Comparison of ENCODE assay signal across 9 mouse cellular contexts in genomic region chr10:130314110-130314829, GRCm38 (mm10). TPM values are rescaled to one million over a fixed set of nuclear protein-coding genes. Genes with fewer than 3 reads are reported as not detected.
DNase-seq lines count a peak whose midpoint lies in the region; ATAC-seq and TF ChIP-seq lines count a peak whose summit lies in the region.
"Had no signal": no experiment of that assay in that cellular context is flagged by ENCODE, and none has a peak within 500 bp of the region (broad histone marks: within the 10 kb centered on the region; RNA-seq: fewer than 3 reads in every experiment).

No protein-coding gene starts in this region.

- DNase-seq in heart, adult 2 months = peak; percentile 14 to 33
- DNase-seq in right cerebral cortex, postnatal 4 days = peak; percentile 5
- DNase-seq in right cerebral cortex, adult 2 months (ENCODE audit: low spot score in 2 of 2) = no peak
- DNase-seq in thymus, postnatal 10 days (ENCODE audit: low spot score in 2 of 2) = no peak
- no peak for DNase-seq in cerebellum, adult 2 months
- DNase-seq in right cerebral cortex, postnatal 25 days = no peak

- no peaks in the 10 kb centered on the region for H3K4me1 ChIP-seq in heart, adult 2 months (ENCODE audit: control insufficient read depth, insufficient read depth, low read length)
- H3K4me1 ChIP-seq in heart, embryonic 11.5 days (ENCODE audit: control insufficient read depth, insufficient read depth, low read length) = no peaks in the 10 kb centered on the region
- no peaks in the 10 kb centered on the region for H3K4me1 ChIP-seq in hindbrain, embryonic 16.5 days (ENCODE audit: control insufficient read depth, insufficient read depth, low read depth, low read length)
- no peaks in the 10 kb centered on the region for H3K4me1 ChIP-seq in cerebellum, adult 2 months (ENCODE audit: control insufficient read depth, insufficient read depth, low read length)

- ATAC-seq in heart, embryonic 11.5 days (replicated peaks; ENCODE audit: insufficient number of reproducible peaks, low FRiP score, low TSS enrichment) = no peak
- ATAC-seq in hindbrain, embryonic 16.5 days = peak; percentile 74; the same call in 1 of the 2 replicates

- H3K4me3 ChIP-seq in heart, adult 2 months = no peak overlapping the region
- H3K4me3 ChIP-seq in heart, embryonic 11.5 days (ENCODE audit: low read depth, low read length) = no peak overlapping the region
- no peak overlapping the region for H3K4me3 ChIP-seq in hindbrain, embryonic 16.5 days (ENCODE audit: low read length)
- H3K4me3 ChIP-seq in cerebellum, adult 2 months (replicated peaks; ENCODE audit: insufficient read depth, low read depth, low read length) = no peak overlapping the region

- H3K27ac ChIP-seq in heart, adult 2 months = no peak overlapping the region
- no peak overlapping the region for H3K27ac ChIP-seq in heart, embryonic 11.5 days (ENCODE audit: low read depth, low read length)
- no peak overlapping the region for H3K27ac ChIP-seq in hindbrain, embryonic 16.5 days (ENCODE audit: low read depth, low read length)
- no peak overlapping the region for H3K27ac ChIP-seq in cerebellum, adult 2 months (ENCODE audit: insufficient read depth, low read length)

- no peak overlapping the region for H3K9ac ChIP-seq in heart, adult 2 months (ENCODE audit: low read depth, low read length)
- no peak overlapping the region for H3K9ac ChIP-seq in heart, embryonic 11.5 days (ENCODE audit: low read depth, low read length)
- H3K9ac ChIP-seq in hindbrain, embryonic 16.5 days (ENCODE audit: low read depth, low read length) = no peak overlapping the region

- H3K27me3 ChIP-seq in heart, adult 2 months (ENCODE audit: control insufficient read depth, insufficient read depth, low read length) = no peaks in the 10 kb centered on the region
- no peaks in the 10 kb centered on the region for H3K27me3 ChIP-seq in heart, embryonic 11.5 days (ENCODE audit: control insufficient read depth, insufficient read depth, low read length)
- no peaks in the 10 kb centered on the region for H3K27me3 ChIP-seq in hindbrain, embryonic 16.5 days (replicated peaks; ENCODE audit: control insufficient read depth, insufficient read depth, low read length)
- no peaks in the 10 kb centered on the region for H3K27me3 ChIP-seq in cerebellum, adult 2 months (ENCODE audit: control insufficient read depth, insufficient read depth, low read length)

- TF ChIP-seq CTCF in heart, adult 2 months (IDR thresholded peaks at IDR 0.05) = no peak
- TF ChIP-seq CTCF in cerebellum, adult 2 months (IDR thresholded peaks at IDR 0.05; ENCODE audit: borderline replicate concordance, insufficient read depth, low read depth, low read length) = no peak

- TF ChIP-seq EP300 in heart, adult 2 months (IDR thresholded peaks at IDR 0.05; ENCODE audit: insufficient read depth, low read depth, low read length) = no peak

- WGBS in heart, adult 2 months = 47% methylated on average over 2 of the region's 2 CpGs
- 58% methylated on average over 2 of the region's 2 CpGs for WGBS in heart, embryonic 11.5 days (ENCODE audit: insufficient replicate concordance)
- 74% methylated on average over 2 of the region's 2 CpGs for WGBS in hindbrain, embryonic 16.5 days
- WGBS in cerebellum, adult 2 months = 58% methylated on average over 2 of the region's 2 CpGs

- no peak overlapping the region for H3K4me2 ChIP-seq in heart, embryonic 11.5 days
- H3K4me2 ChIP-seq in hindbrain, embryonic 16.5 days (ENCODE audit: low read length) = no peak overlapping the region

- no peaks in the 10 kb centered on the region for H3K36me3 ChIP-seq in heart, adult 2 months (ENCODE audit: control insufficient read depth, insufficient read depth, low read length)
- H3K36me3 ChIP-seq in heart, embryonic 11.5 days (ENCODE audit: control insufficient read depth, insufficient read depth, low read length) = no peaks in the 10 kb centered on the region
- no peaks in the 10 kb centered on the region for H3K36me3 ChIP-seq in hindbrain, embryonic 16.5 days (ENCODE audit: control insufficient read depth, insufficient read depth, low read length)

- no peaks in the 10 kb centered on the region for H3K79me2 ChIP-seq in heart, adult 2 months (replicated peaks; ENCODE audit: control insufficient read depth, insufficient read depth, low read length)

- no peaks in the 10 kb centered on the region for H3K9me3 ChIP-seq in heart, embryonic 11.5 days (replicated peaks; ENCODE audit: control insufficient read depth, low read length)
- no peaks in the 10 kb centered on the region for H3K9me3 ChIP-seq in hindbrain, embryonic 16.5 days (ENCODE audit: control insufficient read depth, low read length)

- no peak for TF ChIP-seq POLR2A in heart, adult 2 months (IDR thresholded peaks at IDR 0.05; ENCODE audit: insufficient read depth, low read depth, low read length)
- no peak for TF ChIP-seq POLR2A in cerebellum, adult 2 months (IDR thresholded peaks at IDR 0.05; ENCODE audit: borderline replicate concordance, insufficient read depth, low read length)

- intact Hi-C loops in heart, adult 2 months (cut with DNase I) = no loop called here

RNA-seq across cellular contexts. Expression of gene Tespa1, which starts 8.4 kb away (rescaled TPM):
- under 1 TPM; 0.47 to 0.70 TPM for total RNA-seq in heart, adult 2 months (2021)
- 0.12 and 0.18 TPM in 2 replicates for polyA plus RNA-seq in heart, adult 2 months (2012; rRNA removed)
- polyA plus RNA-seq in heart, embryonic 11.5 days (2014; fragmentation: Nextera tagmentation; extraction: Ambion mirVana) = 0.46 TPM in 1 of 2 replicates, not detected in the other
- polyA plus RNA-seq in hindbrain, embryonic 16.5 days (2015; fragmentation: Nextera tagmentation; extraction: Ambion mirVana) = 0.09 TPM in 1 of 2 replicates, not detected in the other
- 0.06 and 0.11 TPM in 2 replicates for polyA plus RNA-seq in cerebellum, adult 2 months (2012; rRNA removed)

RNA-seq across cellular contexts. Expression of gene Neurod4, which starts 34.2 kb away (rescaled TPM):
- total RNA-seq in heart, adult 2 months (2021) = not detected
- not detected in 2 replicates for polyA plus RNA-seq in heart, adult 2 months (2012; rRNA removed)
- polyA plus RNA-seq in heart, embryonic 11.5 days (2014; fragmentation: Nextera tagmentation; extraction: Ambion mirVana) = not detected in 2 replicates
- polyA plus RNA-seq in hindbrain, embryonic 16.5 days (2015; fragmentation: Nextera tagmentation; extraction: Ambion mirVana) = 1.5 and 1.6 TPM in 2 replicates
- polyA plus RNA-seq in cerebellum, adult 2 months (2012; rRNA removed) = 0.30 and 0.38 TPM in 2 replicates
- polyA plus RNA-seq: limb, embryonic 11.5 days had no signal

Comparison
In these comparisons a context has a peak if more than half of its experiments do, and no peak if none do; other contexts are left out.
1. DNase-seq: peak in heart, adult 2 months (2 of 2) and right cerebral cortex, postnatal 4 days (single experiment); none in right cerebral cortex, adult 2 months (0 of 2), thymus, postnatal 10 days (0 of 2), cerebellum, adult 2 months (0 of 2) and right cerebral cortex, postnatal 25 days (single experiment).